In the genomic region with DNA sequence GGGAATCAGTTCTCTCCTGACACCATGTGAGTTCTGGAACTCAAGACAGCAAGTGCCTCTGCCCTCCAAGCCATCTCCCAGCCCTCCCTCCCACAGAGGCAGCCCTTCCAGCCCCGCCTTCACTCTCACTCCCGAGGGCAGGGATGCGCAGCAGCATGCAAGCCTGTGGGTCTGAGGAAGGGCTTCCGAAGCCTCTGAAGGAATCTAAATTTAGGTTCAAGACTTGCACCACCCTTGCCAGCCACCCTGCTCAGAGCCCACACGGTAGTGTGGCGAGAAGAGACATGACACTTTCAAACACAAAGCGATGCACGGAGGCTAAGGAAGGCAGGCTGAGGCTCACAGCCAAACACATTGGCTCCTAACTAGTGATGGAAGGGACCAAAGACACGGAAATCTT, we compare ENCODE assay signal across 21 mouse cellular contexts. TPM values are rescaled to one million over a fixed set of nuclear protein-coding genes. Genes with fewer than 3 reads are reported as not detected.
DNase-seq lines count a peak whose midpoint lies in the region; ATAC-seq and TF ChIP-seq lines count a peak whose summit lies in the region.
"Had no signal": no experiment of that assay in that cellular context is flagged by ENCODE, and none has a peak within 500 bp of the region (broad histone marks: within the 10 kb centered on the region; RNA-seq: fewer than 3 reads in every experiment).

No protein-coding gene starts in this region.

- no peak for TF ChIP-seq CTCF in heart, adult 2 months (IDR thresholded peaks at IDR 0.05)
- no peak for TF ChIP-seq CTCF in liver, adult 2 months (IDR thresholded peaks at IDR 0.05; ENCODE audit: low read depth, low read length)
- no peak for TF ChIP-seq CTCF in stomach, postnatal 0 days (IDR thresholded peaks at IDR 0.05; ENCODE audit: low read depth)

- no peak for ATAC-seq in cerebellum, adult (ENCODE audit: insufficient number of reproducible peaks, low FRiP score, low TSS enrichment)
- ATAC-seq in liver, embryonic 11.5 days (replicated peaks; ENCODE audit: low FRiP score), result no peak
- no peak for ATAC-seq in stomach, postnatal 0 days (ENCODE audit: low FRiP score, low TSS enrichment)
- no peak for ATAC-seq in midbrain, embryonic 16.5 days
- ATAC-seq: midbrain, embryonic 13.5 days; Patski had no signal

- intact Hi-C loops in heart, adult 2 months (cut with DNase I), result no loop called here

- H3K36me3 ChIP-seq in heart, adult 2 months (ENCODE audit: control insufficient read depth, insufficient read depth, low read length), result no peaks in the 10 kb centered on the region; the same call in 1 of the 2 replicates
- no peaks in the 10 kb centered on the region for H3K36me3 ChIP-seq in liver, adult 2 months (ENCODE audit: control insufficient read depth, insufficient read depth, low read length)
- H3K36me3 ChIP-seq in liver, embryonic 11.5 days (ENCODE audit: control insufficient read depth, insufficient read depth, low read length), result no peaks in the 10 kb centered on the region
- H3K36me3 ChIP-seq in stomach, postnatal 0 days (ENCODE audit: control insufficient read depth, insufficient read depth, low read length), result no peaks in the 10 kb centered on the region
- no peaks in the 10 kb centered on the region for H3K36me3 ChIP-seq in midbrain, embryonic 16.5 days (ENCODE audit: control insufficient read depth, insufficient read depth, low read length)
- H3K36me3 ChIP-seq: forebrain, embryonic 10.5 days; hindbrain, embryonic 12.5 days; limb, embryonic 13.5 days; liver, embryonic 15.5 days; midbrain, embryonic 13.5 days; stomach, embryonic 15.5 days had no signal

- DNase-seq in cerebellum, postnatal 10 days, result peak; percentile 30 to 33
- DNase-seq in heart, adult 2 months, result peak; percentile 29 to 48
- no peak for DNase-seq in heart, adult 11 months
- no peak for DNase-seq in liver, adult 2 months (ENCODE audit: extremely low read depth, low read depth, low spot score)
- DNase-seq in liver, embryonic 11.5 days (ENCODE audit: low spot score), result no peak
- DNase-seq in stomach, postnatal 0 days (ENCODE audit: low spot score), result peak; percentile 13
- DNase-seq: adrenal gland, postnatal 36 days; cerebellum, adult 2 months; kidney, adult 18-20 months; right cerebral cortex, postnatal 25 days had no signal

- peaks cover 12% of the 10 kb centered on the region for H3K79me2 ChIP-seq in heart, adult 2 months (replicated peaks; ENCODE audit: control insufficient read depth, insufficient read depth, low read length)
- H3K79me2 ChIP-seq in liver, adult 2 months (ENCODE audit: control insufficient read depth, insufficient read depth, low read length), result peaks cover 39% of the 10 kb centered on the region

- H3K4me3 ChIP-seq in heart, adult 2 months, result no peak overlapping the region
- no peak overlapping the region for H3K4me3 ChIP-seq in liver, adult 2 months (ENCODE audit: insufficient read depth, low read depth, low read length)
- no peak overlapping the region for H3K4me3 ChIP-seq in liver, embryonic 11.5 days (ENCODE audit: low read depth, low read length)
- H3K4me3 ChIP-seq in stomach, postnatal 0 days (ENCODE audit: low read depth, low read length), result no peak overlapping the region
- no peak overlapping the region for H3K4me3 ChIP-seq in midbrain, embryonic 16.5 days (ENCODE audit: low read depth, low read length)
- H3K4me3 ChIP-seq: forebrain, embryonic 10.5 days; hindbrain, embryonic 12.5 days; limb, embryonic 13.5 days; liver, embryonic 15.5 days; midbrain, embryonic 13.5 days; myocyte; stomach, embryonic 15.5 days had no signal

- H3K4me1 ChIP-seq in heart, adult 2 months (ENCODE audit: control insufficient read depth, insufficient read depth, low read length), result peaks cover 32% of the 10 kb centered on the region
- H3K4me1 ChIP-seq in liver, adult 2 months (ENCODE audit: control insufficient read depth, insufficient read depth, low read length), result peaks cover 42% of the 10 kb centered on the region
- H3K4me1 ChIP-seq in liver, embryonic 11.5 days (replicated peaks; ENCODE audit: control insufficient read depth, insufficient read depth, low read length), result no peaks in the 10 kb centered on the region; the same call in 1 of the 2 replicates
- peaks cover 2% of the 10 kb centered on the region; the same call in 1 of the 2 replicates for H3K4me1 ChIP-seq in stomach, postnatal 0 days (replicated peaks; ENCODE audit: control insufficient read depth, insufficient read depth)
- peaks cover 22% of the 10 kb centered on the region for H3K4me1 ChIP-seq in midbrain, embryonic 16.5 days (ENCODE audit: control insufficient read depth, insufficient read depth, low read length)
- H3K4me1 ChIP-seq: liver, embryonic 15.5 days; stomach, embryonic 15.5 days had no signal

- no peaks in the 10 kb centered on the region for H3K9me3 ChIP-seq in liver, embryonic 11.5 days (ENCODE audit: control insufficient read depth, low read length)
- H3K9me3 ChIP-seq in stomach, postnatal 0 days (ENCODE audit: control insufficient read depth, low read length), result no peaks in the 10 kb centered on the region
- no peaks in the 10 kb centered on the region for H3K9me3 ChIP-seq in midbrain, embryonic 16.5 days (replicated peaks; ENCODE audit: control insufficient read depth, low read length, poor library complexity, severe bottlenecking)
- H3K9me3 ChIP-seq: forebrain, embryonic 10.5 days; hindbrain, embryonic 12.5 days; limb, embryonic 13.5 days; liver, embryonic 15.5 days; midbrain, embryonic 13.5 days; stomach, embryonic 15.5 days had no signal

- no peak overlapping the region for H3K27ac ChIP-seq in heart, adult 2 months
- H3K27ac ChIP-seq in liver, adult 2 months (replicated peaks; ENCODE audit: insufficient read depth, low read depth, low read length), result peak overlapping the region; percentile 42; the same call in 1 of the 2 replicates
- no peak overlapping the region for H3K27ac ChIP-seq in liver, embryonic 11.5 days (ENCODE audit: low read depth, low read length)
- H3K27ac ChIP-seq in stomach, postnatal 0 days (replicated peaks), result no peak overlapping the region
- no peak overlapping the region for H3K27ac ChIP-seq in midbrain, embryonic 16.5 days (ENCODE audit: low read length)
- H3K27ac ChIP-seq: forebrain, embryonic 10.5 days; hindbrain, embryonic 12.5 days; kidney, postnatal 0 days; limb, embryonic 13.5 days; liver, embryonic 15.5 days; midbrain, embryonic 13.5 days; stomach, embryonic 15.5 days had no signal

- no peak overlapping the region for H3K9ac ChIP-seq in heart, adult 2 months (ENCODE audit: low read depth, low read length)
- no peak overlapping the region for H3K9ac ChIP-seq in liver, adult 2 months (ENCODE audit: low read depth, low read length)
- no peak overlapping the region for H3K9ac ChIP-seq in liver, embryonic 11.5 days (ENCODE audit: low read depth, low read length)
- H3K9ac ChIP-seq in stomach, postnatal 0 days (ENCODE audit: low read length), result no peak overlapping the region
- no peak overlapping the region for H3K9ac ChIP-seq in midbrain, embryonic 16.5 days (ENCODE audit: low read depth, low read length)
- H3K9ac ChIP-seq: hindbrain, embryonic 12.5 days; limb, embryonic 13.5 days; liver, embryonic 15.5 days; midbrain, embryonic 13.5 days; stomach, embryonic 15.5 days had no signal

- TF ChIP-seq EP300 in heart, adult 2 months (IDR thresholded peaks at IDR 0.05; ENCODE audit: insufficient read depth, low read depth, low read length), result no peak
- no peak for TF ChIP-seq EP300 in stomach, postnatal 0 days (optimal IDR thresholded peaks at IDR 0.05)

- no peaks in the 10 kb centered on the region for H3K27me3 ChIP-seq in heart, adult 2 months (ENCODE audit: control insufficient read depth, insufficient read depth, low read length)
- no peaks in the 10 kb centered on the region for H3K27me3 ChIP-seq in liver, adult 2 months (ENCODE audit: control insufficient read depth, insufficient read depth, low read length)
- H3K27me3 ChIP-seq in liver, embryonic 11.5 days (replicated peaks; ENCODE audit: control insufficient read depth, insufficient read depth, low read length), result no peaks in the 10 kb centered on the region
- H3K27me3 ChIP-seq in stomach, postnatal 0 days (ENCODE audit: control insufficient read depth, insufficient read depth, low read length), result no peaks in the 10 kb centered on the region
- no peaks in the 10 kb centered on the region for H3K27me3 ChIP-seq in midbrain, embryonic 16.5 days (ENCODE audit: control insufficient read depth, insufficient read depth, low read depth, low read length)
- H3K27me3 ChIP-seq: hindbrain, embryonic 12.5 days; limb, embryonic 13.5 days; liver, embryonic 15.5 days; midbrain, embryonic 13.5 days; Patski; stomach, embryonic 15.5 days had no signal

- no peak for TF ChIP-seq POLR2A in heart, adult 2 months (IDR thresholded peaks at IDR 0.05; ENCODE audit: insufficient read depth, low read depth, low read length)
- TF ChIP-seq POLR2A in liver, adult 2 months (IDR thresholded peaks at IDR 0.05; ENCODE audit: extremely low read depth, insufficient read depth, low read length), result no peak

- 49% methylated on average over 9 of the region's 9 CpGs for WGBS in heart, adult 2 months
- 76% methylated on average over 9 of the region's 9 CpGs for WGBS in liver, adult 2 months
- 69% methylated on average over 9 of the region's 9 CpGs for WGBS in liver, embryonic 11.5 days
- WGBS in stomach, postnatal 0 days, result 64% methylated on average over 9 of the region's 9 CpGs
- WGBS in midbrain, embryonic 16.5 days, result 69% methylated on average over 9 of the region's 9 CpGs

- no peak overlapping the region for H3K4me2 ChIP-seq in liver, embryonic 11.5 days
- H3K4me2 ChIP-seq in stomach, postnatal 0 days (replicated peaks; ENCODE audit: low read depth), result no peak overlapping the region
- no peak overlapping the region for H3K4me2 ChIP-seq in midbrain, embryonic 16.5 days (ENCODE audit: low read length)
- H3K4me2 ChIP-seq: hindbrain, embryonic 12.5 days; limb, embryonic 13.5 days; liver, embryonic 15.5 days; midbrain, embryonic 13.5 days; stomach, embryonic 15.5 days had no signal

RNA-seq across cellular contexts. Expression of a gene that starts 23.2 kb away (rescaled TPM):
- 10 to 100 TPM; 26.6 to 27.0 TPM for total RNA-seq in heart, adult 2 months (2021)
- polyA plus RNA-seq in heart, adult 2 months (2012; rRNA removed), result 23.1 and 26.2 TPM in 2 replicates
- 5.2 and 6.0 TPM in 2 replicates for total RNA-seq in liver, adult 2 months (2014; rRNA removed)
- 6.7 and 8.6 TPM in 2 replicates for polyA plus RNA-seq in liver, adult 2 months (2012; rRNA removed)
- polyA plus RNA-seq in liver, embryonic 11.5 days (2014; fragmentation: Nextera tagmentation; extraction: Ambion mirVana), result 8.6 and 9.2 TPM in 2 replicates
- polyA plus RNA-seq in stomach, postnatal 0 days (2015; fragmentation: Nextera tagmentation; extraction: Ambion mirVana), result 11.2 and 11.6 TPM in 2 replicates
- 32.3 and 34.1 TPM in 2 replicates for polyA plus RNA-seq in midbrain, embryonic 16.5 days (2015; fragmentation: Nextera tagmentation; extraction: Ambion mirVana)

Comparison
In these comparisons a context has a peak if more than half of its experiments do, and no peak if none do; other contexts are left out.
1. DNase-seq: peak in cerebellum, postnatal 10 days (2 of 2), heart, adult 2 months (2 of 2) and stomach, postnatal 0 days (single experiment); none in heart, adult 11 months (single experiment), liver, adult 2 months (single experiment) and liver, embryonic 11.5 days (single experiment).